Mouse (Mus musculus): ENCODE data around the gene Crtc1.

The Crtc1 gene

GRCm38 (mm10) chr8:70347860-70348420 is 91.4 kb downstream of the Crtc1 start:
- no peak for DNase-seq (ENCODE audit: low spot score)

DNA sequence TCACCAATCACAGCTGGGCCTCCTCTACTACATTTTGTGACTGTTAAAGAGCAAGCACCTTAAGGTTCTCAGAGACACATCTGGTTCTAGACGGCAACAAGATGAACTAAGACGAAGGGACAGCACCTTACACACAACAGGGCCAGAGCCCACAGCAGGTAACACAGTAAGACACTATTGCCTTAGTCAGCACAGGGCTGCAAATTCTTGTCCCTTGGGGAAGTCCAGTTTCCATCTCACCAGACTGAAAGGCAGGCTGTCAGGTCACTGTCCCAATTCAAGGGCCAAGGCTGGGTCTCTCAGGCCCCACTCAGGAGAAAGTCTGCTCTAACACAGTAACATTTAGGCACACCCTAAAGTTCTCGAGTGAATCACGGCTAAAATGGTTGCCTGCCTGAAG is 91.9 kb downstream of the Crtc1 start:
- no peak for DNase-seq (ENCODE audit: low spot score)

- DNase-seq (ENCODE audit: low spot score) = no peak
These were observed 95.1 kb downstream of the Crtc1 start for GRCm38 (mm10) chr8:70344279-70344678.

- no peak for DNase-seq (ENCODE audit: low spot score)
These were observed 95.7 kb downstream of the Crtc1 start for GRCm38 (mm10) chr8:70343696-70344095.

DNA sequence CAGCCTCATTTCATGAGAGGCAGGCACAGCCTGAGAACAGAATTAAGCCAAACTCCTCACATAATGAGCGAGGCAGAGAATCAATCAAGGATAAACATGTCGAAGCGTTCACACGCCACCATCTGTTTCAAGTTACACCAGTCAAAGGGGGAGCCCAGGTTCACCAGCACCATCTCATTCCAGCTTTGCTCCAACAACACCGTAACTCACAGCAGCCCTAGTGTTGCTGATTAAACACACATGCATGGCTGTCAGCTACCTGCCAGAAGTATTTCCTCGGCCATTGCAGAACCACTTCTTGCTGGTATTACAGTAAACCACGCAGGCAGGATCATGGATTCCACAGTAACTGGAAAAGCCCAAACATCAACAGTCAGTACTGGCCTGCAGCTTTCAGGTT is 96.3 kb downstream of the Crtc1 start:
- DNase-seq (ENCODE audit: low spot score) = no peak

GRCm38 (mm10) chr8:70342007-70342406 is 97.4 kb downstream of the Crtc1 start:
- DNase-seq (ENCODE audit: low spot score) = no peak

DNA sequence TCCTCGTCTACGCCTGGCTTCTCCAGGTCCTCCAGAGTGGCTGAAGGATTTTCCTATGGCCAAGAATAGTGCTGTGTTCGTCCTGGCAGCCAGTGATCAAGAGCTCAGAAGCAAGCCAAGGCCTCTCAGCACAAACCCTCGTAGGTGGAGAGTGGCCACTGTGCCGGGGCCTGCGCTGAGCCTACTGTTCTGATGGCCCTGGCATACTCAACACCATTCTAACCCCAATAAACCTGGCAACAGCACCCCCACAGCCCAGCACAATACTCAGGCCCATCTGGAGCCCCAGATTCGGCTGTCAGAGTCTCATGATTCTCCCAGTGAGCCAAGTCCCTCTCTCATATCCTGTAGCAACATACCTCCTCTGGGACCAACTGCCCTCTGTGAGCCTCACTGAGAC is 98.7 kb downstream of the Crtc1 start:
- no peak for DNase-seq (ENCODE audit: low spot score)

GRCm38 (mm10) chr8:70338931-70339330 is 100.4 kb downstream of the Crtc1 start:
- DNase-seq (ENCODE audit: low spot score) = no peak

GRCm38 (mm10) chr8:70332878-70333202 is 106.5 kb downstream of the Crtc1 start:
- DNase-seq (ENCODE audit: low spot score) = no peak

Measured in c-Kit-positive CD71-positive TER-119-positive erythroid progenitor cells, embryonic 14.5 days (primary cell).